Mouse (Mus musculus) intestine, embryonic 14.5 days (tissue): ENCODE measurements around the gene Grik3. TPM values are rescaled to one million over a fixed set of nuclear protein-coding genes. Genes with fewer than 3 reads are reported as not detected.

Experiments used
- ATAC-seq: fragments of 200-750 bp; cut with Nextera tagmentation; replicated peaks from 2 replicates; pipeline ENCODE4 v1.8.0; 2017; ENCODE audit warnings: low read depth, moderate number of reproducible peaks, moderate TSS enrichment, moderate library complexity; ENCODE audit not compliant: low FRiP score, low TSS enrichment
- DNase-seq: peaks from one replicate; pipeline ENCODE4 v3.0.0-alpha.2; 2018; ENCODE audit warnings: low spot score
- H3K27ac ChIP-seq: fragments of 300-500 bp; sonication (generic); 2 replicates; pipeline ENCODE4 v1.5.1; 2014; ENCODE audit warnings: low read depth, mild to moderate bottlenecking, control low read depth
- H3K27me3 ChIP-seq: fragments of 300-500 bp; sonication (generic); replicated peaks from 2 replicates; pipeline ENCODE4 v1.6.1; 2014; ENCODE audit warnings: low read length, control low read depth; ENCODE audit not compliant: control insufficient read depth, insufficient read depth
- H3K36me3 ChIP-seq: fragments of 300-500 bp; sonication (generic); 2 replicates; pipeline ENCODE4 v1.6.1; 2014; ENCODE audit warnings: low read length, control low read depth; ENCODE audit not compliant: control insufficient read depth, insufficient read depth
- H3K4me1 ChIP-seq: fragments of 300-500 bp; sonication (generic); replicated peaks from 2 replicates; pipeline ENCODE4 v1.6.1; 2014; ENCODE audit warnings: low read length, control low read depth, mixed read lengths; ENCODE audit not compliant: control insufficient read depth, insufficient read depth
- H3K4me2 ChIP-seq: fragments of 300-500 bp; sonication (generic); 2 replicates; pipeline ENCODE4 v1.6.1; 2014; ENCODE audit warnings: low read length
- H3K4me3 ChIP-seq: fragments of 300-500 bp; sonication (generic); 2 replicates; pipeline ENCODE4 v1.5.1; 2014; ENCODE audit warnings: low read depth, low read length, control low read depth, mixed read lengths
- H3K9ac ChIP-seq: fragments of 300-500 bp; sonication (generic); 2 replicates; pipeline ENCODE4 v1.6.1; 2014; ENCODE audit warnings: mild to moderate bottlenecking, low read length
- H3K9me3 ChIP-seq: fragments of 300-500 bp; sonication (generic); 2 replicates; pipeline ENCODE4 v1.6.1; 2016; ENCODE audit warnings: low read length, control low read depth; ENCODE audit not compliant: control insufficient read depth
- WGBS: fragments of 180-500 bp; shearing (Covaris S2); extraction: QIAGEN DNeasy Blood & Tissue Kit; methylation state at CpG from one replicate; pipeline ENCODE4 v1.1.7; 2014; 5-methylcytosine and 5-hydroxymethylcytosine counted together
- microRNA-seq: library from miRNA; unstranded; fragments of <30 nt; microRNA quantifications from one replicate; pipeline ENCODE4, GENCODE M21; 2016
- polyA plus RNA-seq: library from polyadenylated mRNA; unstranded; fragments of >200 nt; fragmentation: Nextera tagmentation; extraction: Ambion mirVana; gene quantifications from 2 replicates; pipeline ENCODE4 v1.2.1, GENCODE M21; 2014

Gene Grik3
- polyA plus RNA-seq, 1 experiment from 2014 or later: 0.78 TPM

GRCm38 (mm10) chr4:125760326-125760725, 269.8 kb downstream of the Grik3 start:
- Histone ChIP-seq H3K36me3 (no peaks in the 10 kb centered on the region), H3K4me1 (no peaks in the 10 kb centered on the region), H3K4me3 (no peak overlapping the region), H3K4me2 (no peak overlapping the region), H3K27me3 (no peaks in the 10 kb centered on the region), H3K9ac (no peak overlapping the region), H3K9me3 (no peaks in the 10 kb centered on the region), H3K27ac (no peak overlapping the region)
- no peak for DNase-seq
- WGBS: 79% methylated on average over 4 of the region's 4 CpGs
- no peak for ATAC-seq

- no peak overlapping the region for H3K27ac ChIP-seq
- no peak overlapping the region for H3K4me2 ChIP-seq
- WGBS: 23% methylated on average over 5 of the region's 5 CpGs
- ATAC-seq: no peak
- no peak overlapping the region for H3K4me3 ChIP-seq
- H3K36me3 ChIP-seq: no peaks in the 10 kb centered on the region
- H3K4me1 ChIP-seq: no peaks in the 10 kb centered on the region
- no peak overlapping the region for H3K9ac ChIP-seq
- H3K9me3 ChIP-seq: no peaks in the 10 kb centered on the region
- no peak for DNase-seq
- no peaks in the 10 kb centered on the region for H3K27me3 ChIP-seq
Observed at GRCm38 (mm10) chr4:125763056-125763455, 272.6 kb downstream of the Grik3 start.

Small RNAs within 50 kb of the gene (microRNA-seq; reads per million reads assigned to microRNA genes)
- gene Mir692-2: not detected
